Mouse (Mus musculus): Measurements from ENCODE around the gene Rln1.

The Rln1 gene

GRCm38 (mm10) chr19:29361468-29362130, 27.1 kb upstream of the Rln1 start:
- peak; percentile 89 for DNase-seq (ENCODE audit: low spot score)

GRCm38 (mm10) chr19:29360251-29360650, 25.8 kb upstream of the Rln1 start:
- DNase-seq (ENCODE audit: low spot score), result no peak

DNA sequence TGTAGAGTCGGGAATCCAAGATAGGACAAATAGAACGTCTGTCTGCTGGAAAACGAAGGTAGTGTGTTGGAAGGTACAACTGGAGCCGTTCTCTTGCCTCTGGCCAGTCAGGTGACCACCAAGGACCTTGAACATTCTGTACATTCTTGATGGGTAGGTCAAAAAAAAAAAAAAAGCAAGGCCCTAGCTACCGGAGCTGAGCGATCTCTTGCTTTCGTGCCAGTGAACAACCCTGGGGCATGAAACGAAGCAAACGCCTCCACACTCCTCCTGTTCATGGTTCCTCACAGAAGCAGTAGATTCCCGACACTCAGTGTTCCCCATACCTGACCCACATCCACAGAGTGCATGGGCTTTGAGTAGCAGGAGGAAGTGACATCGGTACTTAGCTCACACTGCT, 21.8 kb upstream of the Rln1 start:
- DNase-seq (ENCODE audit: low spot score), result no peak

DNA sequence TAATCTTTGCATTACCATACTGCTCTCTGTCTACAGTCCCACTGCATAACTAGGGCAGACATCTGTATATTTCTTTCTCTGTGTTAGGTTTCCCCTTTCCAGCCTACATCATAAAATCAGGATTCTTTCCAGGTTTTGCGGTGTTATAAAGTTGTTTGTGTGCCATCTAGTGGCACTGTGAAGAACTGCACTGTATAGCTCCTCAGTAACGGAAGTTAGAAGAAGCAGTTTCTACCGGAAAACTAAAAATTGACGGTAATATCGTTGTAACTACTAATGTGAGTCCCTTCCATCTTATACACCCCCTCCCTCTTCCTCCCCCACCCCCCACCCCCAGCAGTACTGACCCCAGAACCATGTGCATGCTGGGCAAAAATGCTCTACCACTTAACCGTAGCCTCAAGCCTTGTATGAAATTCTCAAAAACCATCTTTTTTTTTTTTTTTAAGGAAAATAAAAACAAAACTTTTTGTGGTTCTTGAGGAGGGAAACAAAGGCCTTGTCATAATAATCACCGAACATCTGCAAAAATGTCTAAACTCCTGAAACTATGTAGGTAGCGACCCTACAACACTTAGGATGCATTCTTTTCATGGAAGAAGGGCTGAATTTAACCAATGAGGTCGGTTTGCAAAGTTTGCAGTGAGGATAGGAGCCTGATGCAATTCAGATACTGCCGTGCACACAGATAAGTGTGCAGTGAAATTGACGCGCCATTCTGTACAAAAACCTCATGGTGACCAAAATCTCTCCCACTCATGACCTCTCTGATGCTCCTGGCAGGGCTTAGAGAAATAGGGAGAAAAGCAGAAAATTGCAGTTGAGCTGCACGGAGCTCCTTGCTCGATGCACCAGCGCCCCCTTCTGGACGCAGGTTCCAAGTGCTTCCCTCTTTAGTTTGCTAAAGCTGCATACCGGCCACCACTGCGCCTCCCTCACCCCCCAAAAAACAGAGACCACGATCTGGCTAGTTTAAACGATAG, 20.7 kb upstream of the Rln1 start:
- peak; percentile 58 for DNase-seq (ENCODE audit: low spot score)

- no peak for DNase-seq (ENCODE audit: low spot score)
These were observed 16.5 kb upstream of the Rln1 start for GRCm38 (mm10) chr19:29350991-29351390.

- no peak for DNase-seq (ENCODE audit: low spot score)
These were observed 11.2 kb upstream of the Rln1 start for GRCm38 (mm10) chr19:29345636-29346035.

- no peak for DNase-seq (ENCODE audit: low spot score)
These were observed 10.4 kb upstream of the Rln1 start for GRCm38 (mm10) chr19:29344868-29345267.

DNA sequence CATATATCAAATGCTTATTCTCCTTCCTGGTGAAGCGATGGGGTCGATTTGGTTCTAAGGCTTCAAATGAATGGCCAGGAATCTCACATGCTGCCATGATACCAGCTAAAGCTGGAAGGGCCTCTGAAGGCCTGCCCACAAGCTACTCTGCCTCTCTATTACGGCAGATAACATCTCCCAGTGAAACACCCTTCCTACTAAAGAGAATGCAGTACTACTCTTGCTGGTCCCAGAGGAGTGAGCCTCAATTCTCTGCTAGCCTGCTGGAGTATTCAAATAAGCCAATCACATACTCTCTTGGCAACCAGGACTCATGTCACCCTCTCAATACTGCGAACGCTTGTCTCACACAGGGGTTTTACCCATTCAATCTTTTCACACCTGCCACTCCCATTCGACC, 7.8 kb upstream of the Rln1 start:
- no peak for DNase-seq (ENCODE audit: low spot score)

- no peak for DNase-seq (ENCODE audit: low spot score)
These were observed 6.6 kb upstream of the Rln1 start for GRCm38 (mm10) chr19:29341029-29341428.

DNA sequence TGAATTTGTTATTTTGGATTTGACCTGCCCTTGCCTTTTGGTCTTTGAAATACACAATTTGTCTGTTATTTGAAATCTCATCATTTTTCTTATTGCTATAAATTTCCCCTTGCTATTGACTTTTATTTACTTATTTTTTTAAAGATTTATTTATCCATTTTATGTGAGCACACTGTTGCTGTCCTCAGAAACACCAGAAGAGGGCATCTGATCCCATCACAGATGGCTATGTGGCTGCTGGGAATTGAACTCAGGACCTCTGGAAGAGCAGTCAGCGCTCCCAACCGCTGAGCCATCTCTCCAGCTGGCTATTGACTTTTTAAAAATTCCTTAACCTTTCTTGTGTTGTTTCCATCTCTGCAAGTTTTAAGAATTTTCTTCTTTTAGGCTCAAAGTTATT, 2.2 kb upstream of the Rln1 start:
- no peak for DNase-seq (ENCODE audit: low spot score)

DNA sequence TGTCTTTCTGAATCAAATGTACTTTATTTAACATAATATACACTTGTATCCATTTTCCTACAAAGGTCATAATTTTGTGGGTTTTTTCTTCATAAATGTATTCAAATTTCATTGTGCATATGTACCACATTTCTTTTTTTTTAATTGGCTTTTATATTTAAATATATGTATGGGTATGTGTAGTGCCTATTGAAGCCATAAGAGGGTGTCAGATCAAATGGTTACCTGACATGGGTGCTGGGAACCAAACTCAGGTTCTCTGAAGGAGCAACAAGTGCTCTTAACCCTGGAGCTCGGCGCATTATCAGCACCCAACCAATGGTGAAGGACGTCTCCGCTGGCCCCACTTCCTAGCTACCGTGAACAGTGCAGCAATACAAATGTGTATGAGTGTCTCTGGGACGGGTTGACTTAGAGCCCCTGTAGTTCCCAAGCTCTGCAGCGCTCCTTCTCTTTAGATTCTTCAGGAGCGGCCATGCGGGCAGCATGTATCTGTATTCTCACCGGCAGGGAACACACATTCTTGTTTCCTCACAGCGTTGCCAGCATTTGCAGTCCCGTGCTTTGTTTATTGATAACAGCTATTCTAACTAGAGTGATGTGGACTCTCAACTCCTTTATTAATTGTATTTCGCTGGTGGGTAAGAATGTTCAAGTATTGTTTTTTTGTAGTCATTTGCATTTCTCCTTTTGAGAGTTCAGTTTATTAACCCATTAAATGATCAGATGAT, 7.5 kb downstream of the Rln1 start:
- DNase-seq (ENCODE audit: low spot score), result no peak

DNA sequence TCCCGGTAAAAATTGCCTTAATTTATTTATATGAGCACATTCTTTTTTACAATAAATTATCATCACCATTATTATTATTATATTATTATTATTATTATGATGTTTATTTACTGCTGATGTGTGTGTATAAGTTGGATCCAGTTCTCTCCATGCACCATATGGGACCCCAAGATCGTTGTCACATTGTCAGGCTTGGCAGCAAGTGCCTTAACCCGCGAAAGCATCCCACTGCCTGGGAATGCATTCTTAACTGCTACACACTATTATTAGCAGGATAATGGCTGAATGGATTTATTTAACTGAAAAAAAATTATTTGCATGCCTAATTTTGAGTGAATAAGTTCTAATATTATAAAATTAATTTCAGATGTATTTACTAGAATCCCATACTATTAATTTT, 8.1 kb downstream of the Rln1 start:
- DNase-seq (ENCODE audit: low spot score), result no peak

GRCm38 (mm10) chr19:29325852-29326180, 8.7 kb downstream of the Rln1 start:
- no peak for DNase-seq (ENCODE audit: low spot score)

- peak; percentile 51 for DNase-seq (ENCODE audit: low spot score)
These were observed 9.2 kb downstream of the Rln1 start, which contains the start of gene Insl6 for GRCm38 (mm10) chr19:29325053-29325851. Gene Insl6, minus strand, starts transcription at chr19:29325356.

DNA sequence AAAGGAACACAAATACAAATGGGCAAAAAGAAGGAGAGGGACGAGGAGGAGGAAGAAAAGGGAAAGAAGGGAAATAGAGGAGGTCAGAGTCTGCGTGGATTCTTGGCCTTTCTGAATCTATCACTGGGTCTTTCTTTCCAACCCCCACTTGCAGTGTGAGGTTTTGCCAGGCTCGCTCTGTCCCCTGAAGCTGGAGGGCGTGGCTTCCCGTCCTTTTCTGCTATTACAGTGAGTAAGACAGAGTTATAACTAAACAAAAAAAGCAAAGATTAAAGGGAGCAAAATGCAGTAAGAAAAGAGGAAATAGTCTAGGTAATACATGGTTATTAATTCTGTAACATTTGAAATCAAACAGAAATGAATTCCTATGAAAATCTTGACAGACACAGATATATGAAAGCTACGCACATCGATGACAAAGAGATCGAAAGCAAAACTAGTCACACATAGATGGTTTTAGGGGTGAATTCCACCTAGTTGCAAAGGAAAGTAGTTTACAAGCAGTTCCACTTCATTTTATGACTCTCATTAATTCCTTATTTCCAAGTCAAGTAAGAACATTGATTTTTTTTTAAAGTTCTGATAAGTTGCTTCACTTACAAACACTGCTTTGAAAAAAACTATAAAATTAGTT, 10.9 kb downstream of the Rln1 start:
- no peak for DNase-seq (ENCODE audit: low spot score)

DNA sequence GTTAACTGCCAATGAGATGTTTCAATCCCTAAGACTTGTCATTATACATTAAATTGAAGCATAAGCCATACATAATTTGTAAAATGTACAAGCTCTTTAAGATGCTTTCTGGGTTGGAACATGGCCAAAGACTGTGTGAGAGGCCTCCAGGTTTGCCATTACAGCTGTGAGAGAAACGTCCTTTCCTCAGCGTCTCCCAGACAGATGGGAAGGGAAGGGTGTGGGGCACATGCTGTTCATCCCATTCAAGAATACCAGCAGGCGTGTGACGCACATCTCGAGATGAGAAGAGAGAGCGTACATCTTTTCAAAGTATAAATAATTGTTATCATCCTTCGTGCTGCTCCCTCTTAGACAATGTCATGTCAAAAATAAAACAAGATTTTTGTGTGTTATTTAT, 21.8 kb downstream of the Rln1 start:
- DNase-seq (ENCODE audit: low spot score), result no peak

DNA sequence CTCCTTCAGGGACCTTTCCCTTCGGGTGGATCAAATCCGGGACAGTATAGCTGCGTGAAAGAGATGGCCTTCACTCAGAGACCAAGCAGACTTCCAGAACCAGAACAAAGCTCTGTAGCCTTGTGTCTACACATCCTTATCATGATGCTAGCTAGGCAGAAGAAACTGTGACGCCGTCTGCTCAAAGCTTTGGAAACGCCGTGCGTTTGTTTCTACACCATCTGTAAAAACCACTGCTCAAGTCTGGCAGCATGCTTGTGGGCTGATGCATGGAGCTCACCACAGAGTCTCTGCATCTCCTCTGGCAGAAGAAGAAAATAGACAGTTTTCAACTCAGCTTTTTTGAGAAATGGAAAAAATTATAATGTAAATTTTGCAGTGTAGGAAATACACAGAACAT, 22.7 kb downstream of the Rln1 start:
- DNase-seq (ENCODE audit: low spot score), result no peak

- no peak for DNase-seq (ENCODE audit: low spot score)
These were observed 25.6 kb downstream of the Rln1 start for GRCm38 (mm10) chr19:29308832-29309231.

DNA sequence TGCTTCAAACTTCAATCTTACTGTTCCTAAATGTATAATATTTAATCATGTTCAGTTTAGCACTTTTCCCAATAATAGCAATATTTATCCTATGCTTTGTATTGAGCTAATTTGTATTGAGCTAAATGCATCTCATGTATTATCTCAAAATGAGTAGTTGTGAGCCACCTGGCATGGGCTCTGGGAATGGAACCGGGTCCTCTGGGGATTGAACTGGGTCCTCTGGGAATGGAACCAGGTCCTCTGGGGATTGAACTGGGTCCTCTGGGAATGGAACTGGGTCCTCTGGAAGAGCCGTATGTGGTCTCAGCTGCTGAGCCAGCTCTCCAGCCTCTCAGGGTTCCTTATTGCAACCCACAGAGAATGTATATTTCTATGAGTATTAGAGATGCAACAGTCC, 32.4 kb downstream of the Rln1 start:
- DNase-seq (ENCODE audit: low spot score), result no peak

GRCm38 (mm10) chr19:29300919-29301318, 33.6 kb downstream of the Rln1 start:
- no peak for DNase-seq (ENCODE audit: low spot score)

DNA sequence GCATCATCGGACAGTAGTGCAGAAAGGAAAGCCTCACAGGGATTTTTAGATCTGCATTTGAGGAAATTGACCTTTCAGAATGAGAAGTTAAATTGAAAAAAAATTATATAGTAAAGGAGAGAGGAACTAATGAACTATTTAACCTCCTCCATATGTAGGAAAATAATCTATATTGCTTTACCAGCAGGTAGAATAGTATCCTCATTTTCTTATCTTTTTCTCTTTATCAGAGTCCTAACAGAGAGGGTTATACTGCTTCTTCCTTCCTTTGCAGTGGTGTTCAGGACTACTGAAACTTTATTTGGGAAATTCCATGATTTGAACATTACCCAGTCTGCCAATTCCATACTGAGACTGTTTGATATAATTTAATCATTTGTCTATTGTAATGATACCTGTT, 37.1 kb downstream of the Rln1 start:
- DNase-seq (ENCODE audit: low spot score), result no peak

Measured in ovary, adult 18-20 months (tissue).